ENCODE assay signal across 10 mouse cellular contexts in genomic region chr8:60616928-60617327, GRCm38 (mm10). TPM values are rescaled to one million over a fixed set of nuclear protein-coding genes. Genes with fewer than 3 reads are reported as not detected.
DNase-seq lines count a peak whose midpoint lies in the region; ATAC-seq lines count a peak whose summit lies in the region.
"Had no signal": no experiment of that assay in that cellular context is flagged by ENCODE, and none has a peak within 500 bp of the region (broad histone marks: within the 10 kb centered on the region; RNA-seq: fewer than 3 reads in every experiment).

No protein-coding gene starts in this region.

- 52% methylated on average over 2 of the region's 2 CpGs for WGBS in forebrain, embryonic 12.5 days
- 39% methylated on average over 2 of the region's 2 CpGs for WGBS in forebrain, embryonic 15.5 days
- WGBS in midbrain, embryonic 10.5 days = 44% methylated on average over 2 of the region's 2 CpGs
- WGBS in midbrain, embryonic 16.5 days = 35% methylated on average over 2 of the region's 2 CpGs
- 32% methylated on average over 2 of the region's 2 CpGs for WGBS in midbrain, embryonic 15.5 days

- peak; percentile 41; the same call in 1 of the 2 replicates for ATAC-seq in forebrain, embryonic 12.5 days (ENCODE audit: low FRiP score)
- ATAC-seq in forebrain, embryonic 15.5 days (replicated peaks) = no peak; the same call in 1 of the 2 replicates
- no peak for ATAC-seq in midbrain, embryonic 16.5 days
- peak; percentile 73; the same call in 1 of the 2 replicates for ATAC-seq in midbrain, embryonic 15.5 days (replicated peaks)
- ATAC-seq in megakaryocyte-erythroid progenitor cell, adult 5-6 weeks (replicated peaks; ENCODE audit: low FRiP score, low TSS enrichment, poor library complexity, severe bottlenecking) = no peak

- H3K9ac ChIP-seq in forebrain, embryonic 12.5 days = no peak overlapping the region
- H3K9ac ChIP-seq in forebrain, embryonic 15.5 days (replicated peaks) = no peak overlapping the region
- no peak overlapping the region for H3K9ac ChIP-seq in midbrain, embryonic 16.5 days (ENCODE audit: low read depth, low read length)
- no peak overlapping the region for H3K9ac ChIP-seq in midbrain, embryonic 15.5 days

- no peak overlapping the region for H3K4me2 ChIP-seq in forebrain, embryonic 12.5 days
- no peak overlapping the region for H3K4me2 ChIP-seq in forebrain, embryonic 15.5 days (replicated peaks)
- H3K4me2 ChIP-seq in midbrain, embryonic 16.5 days (ENCODE audit: low read length) = no peak overlapping the region
- no peak overlapping the region for H3K4me2 ChIP-seq in midbrain, embryonic 15.5 days

- H3K27ac ChIP-seq in forebrain, embryonic 12.5 days = no peak overlapping the region
- no peak overlapping the region for H3K27ac ChIP-seq in forebrain, embryonic 15.5 days (replicated peaks)
- no peak overlapping the region for H3K27ac ChIP-seq in midbrain, embryonic 10.5 days (replicated peaks)
- no peak overlapping the region for H3K27ac ChIP-seq in midbrain, embryonic 16.5 days (ENCODE audit: low read length)
- H3K27ac ChIP-seq in midbrain, embryonic 15.5 days = no peak overlapping the region

- H3K36me3 ChIP-seq in forebrain, embryonic 12.5 days (replicated peaks) = no peaks in the 10 kb centered on the region
- no peaks in the 10 kb centered on the region for H3K36me3 ChIP-seq in forebrain, embryonic 15.5 days
- no peaks in the 10 kb centered on the region for H3K36me3 ChIP-seq in midbrain, embryonic 10.5 days
- H3K36me3 ChIP-seq in midbrain, embryonic 16.5 days (ENCODE audit: control insufficient read depth, insufficient read depth, low read length) = no peaks in the 10 kb centered on the region
- no peaks in the 10 kb centered on the region for H3K36me3 ChIP-seq in midbrain, embryonic 15.5 days (replicated peaks)
- H3K36me3 ChIP-seq: G1E had no signal

- H3K4me3 ChIP-seq in forebrain, embryonic 12.5 days (replicated peaks) = no peak overlapping the region
- no peak overlapping the region for H3K4me3 ChIP-seq in forebrain, embryonic 15.5 days
- H3K4me3 ChIP-seq in midbrain, embryonic 10.5 days = no peak overlapping the region
- H3K4me3 ChIP-seq in midbrain, embryonic 16.5 days (ENCODE audit: low read depth, low read length) = no peak overlapping the region
- H3K4me3 ChIP-seq in midbrain, embryonic 15.5 days = no peak overlapping the region
- H3K4me3 ChIP-seq: megakaryocyte, embryonic 14.5 days had no signal

- no peaks in the 10 kb centered on the region for H3K4me1 ChIP-seq in forebrain, embryonic 12.5 days
- H3K4me1 ChIP-seq in forebrain, embryonic 15.5 days = no peaks in the 10 kb centered on the region
- H3K4me1 ChIP-seq in midbrain, embryonic 10.5 days = no peaks in the 10 kb centered on the region
- H3K4me1 ChIP-seq in midbrain, embryonic 16.5 days (ENCODE audit: control insufficient read depth, insufficient read depth, low read length) = no peaks in the 10 kb centered on the region
- H3K4me1 ChIP-seq in midbrain, embryonic 15.5 days = no peaks in the 10 kb centered on the region

- DNase-seq in midbrain, embryonic 10.5 days (ENCODE audit: low spot score) = peak; percentile 30
- DNase-seq in c-Kit-positive CD71-positive TER-119-positive erythroid progenitor cells, embryonic 14.5 days (ENCODE audit: low spot score) = peak; percentile 21
- peak; percentile 14 for DNase-seq in induced T-regulatory cell, adult 2 months (ENCODE audit: low read depth)

- no peaks in the 10 kb centered on the region for H3K9me3 ChIP-seq in forebrain, embryonic 12.5 days
- H3K9me3 ChIP-seq in forebrain, embryonic 15.5 days = no peaks in the 10 kb centered on the region
- no peaks in the 10 kb centered on the region for H3K9me3 ChIP-seq in midbrain, embryonic 10.5 days (replicated peaks)
- H3K9me3 ChIP-seq in midbrain, embryonic 16.5 days (replicated peaks; ENCODE audit: control insufficient read depth, low read length, poor library complexity, severe bottlenecking) = no peaks in the 10 kb centered on the region
- H3K9me3 ChIP-seq in midbrain, embryonic 15.5 days = no peaks in the 10 kb centered on the region
- H3K9me3 ChIP-seq: G1E; megakaryocyte, embryonic 14.5 days had no signal

- no peaks in the 10 kb centered on the region for H3K27me3 ChIP-seq in forebrain, embryonic 12.5 days
- no peaks in the 10 kb centered on the region for H3K27me3 ChIP-seq in forebrain, embryonic 15.5 days
- H3K27me3 ChIP-seq in midbrain, embryonic 10.5 days (ENCODE audit: low read depth, poor library complexity, severe bottlenecking) = no peaks in the 10 kb centered on the region
- no peaks in the 10 kb centered on the region for H3K27me3 ChIP-seq in midbrain, embryonic 16.5 days (ENCODE audit: control insufficient read depth, insufficient read depth, low read depth, low read length)
- no peaks in the 10 kb centered on the region for H3K27me3 ChIP-seq in midbrain, embryonic 15.5 days (replicated peaks)
- H3K27me3 ChIP-seq: megakaryocyte, embryonic 14.5 days had no signal

RNA-seq across cellular contexts. Expression of gene Mfap3l, which starts 15.7 kb away (rescaled TPM):
- 1.4 TPM in 2 replicates for polyA plus RNA-seq in forebrain, embryonic 12.5 days (2016; fragmentation: Nextera tagmentation; extraction: Ambion mirVana)
- polyA plus RNA-seq in forebrain, embryonic 15.5 days (2015; fragmentation: Nextera tagmentation; extraction: Ambion mirVana) = 1.1 and 1.3 TPM in 2 replicates
- polyA plus RNA-seq in midbrain, embryonic 10.5 days (2016; fragmentation: Nextera tagmentation; extraction: Ambion mirVana) = 1.3 and 1.7 TPM in 2 replicates
- 2.6 and 2.7 TPM in 2 replicates for polyA plus RNA-seq in midbrain, embryonic 16.5 days (2015; fragmentation: Nextera tagmentation; extraction: Ambion mirVana)
- polyA plus RNA-seq in midbrain, embryonic 15.5 days (2015; fragmentation: Nextera tagmentation; extraction: Ambion mirVana) = 2.5 and 2.6 TPM in 2 replicates
- total RNA-seq in megakaryocyte-erythroid progenitor cell, adult 5-6 weeks (2014; fragmentation: Nextera tagmentation) = 0.22 and 0.79 TPM in 2 replicates
- 0.15 TPM in 1 of 2 replicates, not detected in the other for total RNA-seq in megakaryocyte-erythroid progenitor cell, adult 5-6 weeks (2017)
- polyA plus RNA-seq: G1E had no signal

Comparison
In these comparisons a context has a peak if more than half of its experiments do, and no peak if none do; other contexts are left out.
1. ATAC-seq: peak in forebrain, embryonic 12.5 days (single experiment) and midbrain, embryonic 15.5 days (single experiment); none in forebrain, embryonic 15.5 days (single experiment), midbrain, embryonic 16.5 days (single experiment) and megakaryocyte-erythroid progenitor cell, adult 5-6 weeks (single experiment).
2. Peak in every context shown above with its lines, with median percentiles within 50 percentile points of each other: DNase-seq.